Mouse (Mus musculus): ENCODE measurements around the gene Sgcd. TPM values are rescaled to one million over a fixed set of nuclear protein-coding genes. Genes with fewer than 3 reads are reported as not detected.

Gene Sgcd
- polyA plus RNA-seq, 1 experiment: 0.18 TPM

DNA sequence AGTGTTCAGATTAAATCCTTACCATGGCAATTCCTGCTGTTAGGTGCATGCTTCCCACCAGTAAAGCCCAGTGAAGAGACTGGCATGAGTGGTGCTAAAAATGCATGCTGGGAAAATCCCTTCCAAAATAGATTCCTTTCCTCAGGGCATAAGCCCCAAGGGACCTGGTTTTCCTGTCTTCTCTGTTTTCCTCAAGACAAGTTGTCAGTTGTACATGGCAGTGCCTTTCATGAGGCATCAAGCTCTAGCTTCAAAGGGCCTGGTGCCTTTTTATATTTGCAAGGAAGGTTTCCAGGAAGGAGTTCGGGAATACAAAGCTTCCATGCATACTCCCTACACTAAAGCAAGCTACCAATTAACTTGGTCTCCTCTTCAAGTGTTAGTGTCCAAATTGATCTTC is 782.3 kb downstream of the Sgcd start:
- H3K36me3 ChIP-seq (ENCODE audit: control insufficient read depth, insufficient read depth, low read length): no peaks in the 10 kb centered on the region
- H3K4me3 ChIP-seq (ENCODE audit: low read depth, low read length): no peak overlapping the region
- WGBS: 71% methylated on average over 1 of the region's 1 CpGs
- no peaks in the 10 kb centered on the region for H3K27me3 ChIP-seq (ENCODE audit: control insufficient read depth, insufficient read depth, low read length)
- H3K4me1 ChIP-seq (ENCODE audit: control insufficient read depth, insufficient read depth, insufficient read length, low read length): no peaks in the 10 kb centered on the region
- TF ChIP-seq POLR2A (IDR thresholded peaks at IDR 0.05; ENCODE audit: low read depth, low read length) (no peak), CTCF (IDR thresholded peaks at IDR 0.05; ENCODE audit: extremely low read depth, insufficient read length, insufficient replicate concordance, low read depth, low read length) (no peak)
- no peak overlapping the region for H3K27ac ChIP-seq (ENCODE audit: insufficient read depth, low read depth, low read length)

DNA sequence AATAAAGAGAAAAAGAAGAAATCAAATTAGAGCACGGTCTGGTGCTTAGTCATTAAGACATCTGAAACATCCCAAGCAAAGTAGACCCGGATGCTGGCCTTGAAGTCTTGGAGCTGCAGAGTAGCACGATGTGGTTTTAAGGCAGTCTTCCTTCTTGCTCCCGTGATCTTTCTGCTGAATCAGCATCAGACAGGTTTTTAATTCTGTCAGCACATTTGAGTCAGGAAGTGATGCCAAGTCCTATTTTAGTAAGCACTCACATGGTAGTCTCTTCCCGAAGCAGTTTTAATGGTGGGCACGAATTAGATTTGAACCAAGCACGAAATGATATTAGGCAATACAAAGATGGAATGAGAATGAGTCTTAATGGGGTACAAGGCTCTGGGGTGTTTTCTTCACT is 789.7 kb downstream of the Sgcd start:
- no peaks in the 10 kb centered on the region for H3K36me3 ChIP-seq (ENCODE audit: control insufficient read depth, insufficient read depth, low read length)
- 83% methylated on average over 7 of the region's 7 CpGs for WGBS
- no peak overlapping the region for H3K4me3 ChIP-seq (ENCODE audit: low read depth, low read length)

DNA sequence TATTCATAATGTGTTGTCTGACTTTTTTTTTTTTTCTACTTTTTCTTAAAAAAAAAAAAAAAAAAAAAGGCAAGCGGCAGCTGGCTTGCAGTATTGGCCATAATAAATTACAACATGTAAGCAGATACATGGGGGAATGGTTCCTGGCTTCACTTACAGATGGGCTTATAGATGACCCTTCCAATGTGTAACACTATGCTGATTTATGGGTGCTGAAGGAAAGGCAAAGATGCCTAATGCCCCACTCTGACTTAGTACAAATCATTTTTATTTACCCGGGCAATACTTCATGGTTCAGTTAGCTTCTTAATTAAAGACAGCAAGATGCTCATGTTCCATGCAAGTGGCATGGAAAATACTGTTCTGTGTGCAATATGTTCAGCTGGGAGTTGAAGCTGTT is 800.2 kb downstream of the Sgcd start:
- Histone ChIP-seq H3K4me3 (ENCODE audit: low read depth, low read length) (no peak overlapping the region), H3K36me3 (ENCODE audit: control insufficient read depth, insufficient read depth, low read length) (no peaks in the 10 kb centered on the region), H3K27ac (ENCODE audit: insufficient read depth, low read depth, low read length) (no peak overlapping the region), H3K27me3 (ENCODE audit: control insufficient read depth, insufficient read depth, low read length) (no peaks in the 10 kb centered on the region), H3K4me1 (ENCODE audit: control insufficient read depth, insufficient read depth, insufficient read length, low read length) (no peaks in the 10 kb centered on the region)
- 85% methylated on average over 2 of the region's 2 CpGs for WGBS
- no peak for TF ChIP-seq POLR2A (IDR thresholded peaks at IDR 0.05; ENCODE audit: low read depth, low read length)
- TF ChIP-seq CTCF (IDR thresholded peaks at IDR 0.05; ENCODE audit: extremely low read depth, insufficient read length, insufficient replicate concordance, low read depth, low read length): no peak

More for the DNA sequence above, 789.7 kb downstream of the Sgcd start:
- TF ChIP-seq CTCF (IDR thresholded peaks at IDR 0.05; ENCODE audit: extremely low read depth, insufficient read length, insufficient replicate concordance, low read depth, low read length) (no peak), POLR2A (IDR thresholded peaks at IDR 0.05; ENCODE audit: low read depth, low read length) (no peak)
- H3K27me3 ChIP-seq (ENCODE audit: control insufficient read depth, insufficient read depth, low read length): no peaks in the 10 kb centered on the region
- no peak overlapping the region for H3K27ac ChIP-seq (ENCODE audit: insufficient read depth, low read depth, low read length)
- H3K4me1 ChIP-seq (ENCODE audit: control insufficient read depth, insufficient read depth, insufficient read length, low read length): no peaks in the 10 kb centered on the region

DNA sequence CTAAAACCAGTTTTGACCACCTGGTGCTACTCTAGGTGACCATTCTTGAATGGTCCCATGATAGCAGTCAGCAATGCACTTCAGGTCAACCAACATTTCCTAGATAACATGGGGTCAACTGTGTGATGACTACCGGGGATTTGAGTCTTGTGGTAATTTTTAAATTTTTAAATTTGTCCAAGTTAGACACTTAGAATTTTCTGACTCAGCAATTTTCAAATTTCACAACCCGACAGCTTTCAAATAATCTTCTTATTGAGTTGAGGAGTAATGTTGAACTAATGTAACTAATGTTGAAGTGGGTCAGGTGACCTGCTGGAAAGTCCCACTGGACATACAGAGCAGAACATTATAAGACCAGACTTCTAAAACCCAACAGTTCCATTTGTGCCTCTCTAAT is 813.8 kb downstream of the Sgcd start:
- 86% methylated on average over 2 of the region's 2 CpGs for WGBS

DNA sequence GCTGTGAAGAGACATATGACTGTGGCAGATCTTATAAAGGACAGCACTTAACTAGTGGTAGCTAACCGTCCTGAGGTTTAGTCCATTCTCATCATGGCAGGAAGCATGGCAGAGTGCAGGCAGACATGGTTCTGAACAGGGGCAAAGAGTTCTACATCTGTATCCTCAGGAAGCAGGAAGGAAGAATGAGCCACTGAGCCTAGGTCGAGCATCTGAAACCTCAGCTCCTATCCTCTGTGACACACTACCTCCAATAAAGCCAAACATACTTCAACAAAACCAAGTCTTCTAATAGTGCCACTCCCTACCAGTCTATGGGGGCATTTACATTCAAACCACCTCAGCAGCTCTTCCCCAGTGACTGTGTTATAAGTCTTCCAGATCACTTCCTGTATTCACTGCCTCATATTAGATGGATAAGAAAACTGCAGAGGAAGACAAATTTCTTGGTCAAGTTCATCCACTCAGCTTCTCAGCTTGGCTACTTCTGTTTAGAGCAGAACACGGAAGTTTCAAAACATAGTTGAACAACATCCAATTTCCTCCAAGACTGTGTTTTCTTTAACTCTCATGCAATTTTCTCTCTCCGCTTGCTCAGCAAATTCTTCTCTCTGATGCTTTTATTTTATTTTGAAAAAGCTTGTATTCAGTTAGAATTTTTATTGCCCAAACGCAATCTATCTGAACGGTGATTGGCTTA is 817.7 kb downstream of the Sgcd start:
- TF ChIP-seq CTCF (IDR thresholded peaks at IDR 0.05; ENCODE audit: extremely low read depth, insufficient read length, insufficient replicate concordance, low read depth, low read length) (no peak), POLR2A (IDR thresholded peaks at IDR 0.05; ENCODE audit: low read depth, low read length) (no peak)
- Histone ChIP-seq H3K27me3 (ENCODE audit: control insufficient read depth, insufficient read depth, low read length) (no peaks in the 10 kb centered on the region), H3K27ac (ENCODE audit: insufficient read depth, low read depth, low read length) (no peak overlapping the region), H3K4me1 (ENCODE audit: control insufficient read depth, insufficient read depth, insufficient read length, low read length) (no peaks in the 10 kb centered on the region), H3K4me3 (ENCODE audit: low read depth, low read length) (no peak overlapping the region), H3K36me3 (ENCODE audit: control insufficient read depth, insufficient read depth, low read length) (no peaks in the 10 kb centered on the region)
- WGBS: 71% methylated on average over 6 of the region's 6 CpGs

More for the DNA sequence above, 813.8 kb downstream of the Sgcd start:
- no peak overlapping the region for H3K4me3 ChIP-seq (ENCODE audit: low read depth, low read length)
- TF ChIP-seq CTCF (IDR thresholded peaks at IDR 0.05; ENCODE audit: extremely low read depth, insufficient read length, insufficient replicate concordance, low read depth, low read length): no peak
- TF ChIP-seq POLR2A (IDR thresholded peaks at IDR 0.05; ENCODE audit: low read depth, low read length): no peak
- no peaks in the 10 kb centered on the region for H3K4me1 ChIP-seq (ENCODE audit: control insufficient read depth, insufficient read depth, insufficient read length, low read length)
- no peaks in the 10 kb centered on the region for H3K27me3 ChIP-seq (ENCODE audit: control insufficient read depth, insufficient read depth, low read length)
- H3K36me3 ChIP-seq (ENCODE audit: control insufficient read depth, insufficient read depth, low read length): no peaks in the 10 kb centered on the region
- H3K27ac ChIP-seq (ENCODE audit: insufficient read depth, low read depth, low read length): no peak overlapping the region

DNA sequence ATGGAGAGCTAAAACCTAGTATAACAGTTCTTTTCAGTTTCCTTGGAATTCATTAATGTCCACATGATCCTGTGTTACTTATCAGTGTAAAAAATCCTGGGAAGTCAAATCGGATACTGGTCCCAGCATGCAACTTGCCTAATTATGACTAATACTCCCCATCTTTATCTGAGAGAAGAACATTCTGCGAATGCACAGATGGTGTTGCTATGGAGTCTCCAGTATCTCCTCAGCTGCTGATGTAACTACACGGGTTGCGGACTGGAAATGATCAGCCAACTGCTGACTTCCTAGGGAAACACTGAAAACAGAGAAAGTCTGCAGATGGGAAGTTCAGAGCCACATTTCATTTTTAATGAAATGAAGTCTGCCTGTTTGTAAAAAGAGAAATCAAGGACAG is 821.4 kb downstream of the Sgcd start:
- H3K4me1 ChIP-seq (ENCODE audit: control insufficient read depth, insufficient read depth, insufficient read length, low read length): no peaks in the 10 kb centered on the region
- H3K27ac ChIP-seq (ENCODE audit: insufficient read depth, low read depth, low read length): no peak overlapping the region
- no peaks in the 10 kb centered on the region for H3K36me3 ChIP-seq (ENCODE audit: control insufficient read depth, insufficient read depth, low read length)
- WGBS: 78% methylated on average over 4 of the region's 4 CpGs
- no peak overlapping the region for H3K4me3 ChIP-seq (ENCODE audit: low read depth, low read length)
- TF ChIP-seq CTCF (IDR thresholded peaks at IDR 0.05; ENCODE audit: extremely low read depth, insufficient read length, insufficient replicate concordance, low read depth, low read length) (no peak), POLR2A (IDR thresholded peaks at IDR 0.05; ENCODE audit: low read depth, low read length) (no peak)
- no peaks in the 10 kb centered on the region for H3K27me3 ChIP-seq (ENCODE audit: control insufficient read depth, insufficient read depth, low read length)

DNA sequence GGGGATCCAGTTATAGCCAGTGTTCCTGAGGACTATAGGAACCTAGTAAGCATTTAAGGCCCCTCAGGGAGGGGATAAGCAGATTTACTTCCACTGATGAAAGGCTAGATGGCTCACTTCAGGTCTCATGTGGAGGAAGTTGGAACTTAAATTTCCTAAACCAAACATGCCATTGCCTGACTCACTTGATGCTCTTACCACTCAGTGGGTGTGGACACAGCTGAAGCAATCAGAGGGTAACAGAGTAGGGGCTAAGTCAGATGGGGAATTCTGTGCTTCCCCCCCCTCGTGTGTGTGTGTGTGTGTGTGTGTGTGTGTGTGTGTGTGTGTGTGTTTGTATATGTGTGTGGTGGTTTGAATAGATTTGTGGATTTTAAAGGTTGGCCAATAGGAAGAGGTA is 830.7 kb downstream of the Sgcd start:
- 68% methylated on average over 1 of the region's 1 CpGs for WGBS
- Histone ChIP-seq H3K36me3 (ENCODE audit: control insufficient read depth, insufficient read depth, low read length) (no peaks in the 10 kb centered on the region), H3K27me3 (ENCODE audit: control insufficient read depth, insufficient read depth, low read length) (no peaks in the 10 kb centered on the region), H3K4me3 (ENCODE audit: low read depth, low read length) (no peak overlapping the region), H3K27ac (ENCODE audit: insufficient read depth, low read depth, low read length) (no peak overlapping the region), H3K4me1 (ENCODE audit: control insufficient read depth, insufficient read depth, insufficient read length, low read length) (no peaks in the 10 kb centered on the region)
- TF ChIP-seq POLR2A (IDR thresholded peaks at IDR 0.05; ENCODE audit: low read depth, low read length) (no peak), CTCF (IDR thresholded peaks at IDR 0.05; ENCODE audit: extremely low read depth, insufficient read length, insufficient replicate concordance, low read depth, low read length) (no peak)

Measured in small intestine, adult 2 months (tissue).